In genomic region chr8:54808217-54808616, GRCm38 (mm10) we compare ENCODE assay signal across 15 mouse cellular contexts.
DNase-seq lines count a peak whose midpoint lies in the region; ATAC-seq and TF ChIP-seq lines count a peak whose summit lies in the region.
"Had no signal": no experiment of that assay in that cellular context is flagged by ENCODE, and none has a peak within 500 bp of the region (broad histone marks: within the 10 kb centered on the region; RNA-seq: fewer than 3 reads in every experiment).

No protein-coding gene starts in this region.

- no peaks in the 10 kb centered on the region for H3K36me3 ChIP-seq in forebrain, postnatal 0 days (ENCODE audit: insufficient read depth)
- H3K36me3 ChIP-seq: limb, embryonic 15.5 days; midbrain, embryonic 12.5 days had no signal

- H3K9ac ChIP-seq in forebrain, postnatal 0 days, result no peak overlapping the region
- H3K9ac ChIP-seq: hindbrain, embryonic 14.5 days; limb, embryonic 15.5 days; midbrain, embryonic 12.5 days had no signal

- no peak overlapping the region for H3K4me2 ChIP-seq in forebrain, postnatal 0 days (ENCODE audit: low read depth)
- H3K4me2 ChIP-seq: hindbrain, embryonic 14.5 days; limb, embryonic 15.5 days; midbrain, embryonic 12.5 days had no signal

- intact Hi-C loops in heart, postnatal 14 days (cut with DNase I), result no loop called here
- intact Hi-C loops in left cerebral cortex, postnatal 4 days (cut with DNase I), result no loop called here
- intact Hi-C loops in left cerebral cortex, postnatal 14 days (cut with DNase I), result no loop called here

- no peaks in the 10 kb centered on the region for H3K9me3 ChIP-seq in forebrain, postnatal 0 days (ENCODE audit: low read length)
- H3K9me3 ChIP-seq: limb, embryonic 15.5 days; midbrain, embryonic 12.5 days had no signal

- no peak for TF ChIP-seq CTCF in forebrain, postnatal 0 days (IDR thresholded peaks at IDR 0.05; ENCODE audit: low read depth)

- peak; percentile 38; the same call in 1 of the 2 replicates for ATAC-seq in forebrain, postnatal 0 days
- ATAC-seq: intestine, embryonic 16.5 days had no signal

- no peak overlapping the region for H3K27ac ChIP-seq in forebrain, postnatal 0 days (ENCODE audit: low read depth, low read length)
- H3K27ac ChIP-seq: heart, adult 2 months; hindbrain, embryonic 14.5 days; limb, embryonic 15.5 days; midbrain, embryonic 12.5 days had no signal

- H3K27me3 ChIP-seq in forebrain, postnatal 0 days (ENCODE audit: insufficient read depth, low read length), result no peaks in the 10 kb centered on the region
- H3K27me3 ChIP-seq: limb, embryonic 15.5 days; midbrain, embryonic 12.5 days had no signal

- peak; percentile 87 for DNase-seq in heart, adult 11 months
- DNase-seq in heart, postnatal 14 days, result no peak
- DNase-seq in lung, adult 18-20 months, result peak; percentile 34 to 39
- DNase-seq in lung, postnatal 14 days, result no peak
- DNase-seq in forebrain, postnatal 0 days, result no peak
- no peak for DNase-seq in left cerebral cortex, postnatal 4 days
- DNase-seq in left cerebral cortex, postnatal 14 days (ENCODE audit: low spot score in 2 of 2), result no peak
- DNase-seq: adrenal gland, postnatal 25 days; cerebellum, adult 8-10 months; gastrocnemius, postnatal 10 days; heart, adult 2 months had no signal

- H3K4me1 ChIP-seq in forebrain, postnatal 0 days (ENCODE audit: insufficient read depth), result no peaks in the 10 kb centered on the region
- H3K4me1 ChIP-seq: limb, embryonic 15.5 days; midbrain, embryonic 12.5 days had no signal

- WGBS in forebrain, postnatal 0 days, result 40% methylated on average over 6 of the region's 6 CpGs

- no peak overlapping the region for H3K4me3 ChIP-seq in forebrain, postnatal 0 days (ENCODE audit: low read depth, low read length)
- H3K4me3 ChIP-seq: heart, adult 2 months; limb, embryonic 15.5 days; midbrain, embryonic 12.5 days had no signal

Comparison
In these comparisons a context has a peak if more than half of its experiments do, and no peak if none do; other contexts are left out.
1. DNase-seq: peak in heart, adult 11 months (single experiment) and lung, adult 18-20 months (2 of 2); none in heart, postnatal 14 days (0 of 2), lung, postnatal 14 days (single experiment), forebrain, postnatal 0 days (single experiment), left cerebral cortex, postnatal 4 days (single experiment) and left cerebral cortex, postnatal 14 days (0 of 2).